Mouse (Mus musculus) lung, postnatal 14 days (tissue): ENCODE data around the gene Itga2b.

Experiments
- DNase-seq: peaks from one replicate; pipeline ENCODE4 v3.0.0; 2021

The Itga2b gene

GRCm38 (mm10) chr11:102435754-102436470 lies 34.0 kb downstream of the Itga2b start:
- no peak for DNase-seq

GRCm38 (mm10) chr11:102434816-102435705 lies 34.9 kb downstream of the Itga2b start:
- DNase-seq: no peak

DNA sequence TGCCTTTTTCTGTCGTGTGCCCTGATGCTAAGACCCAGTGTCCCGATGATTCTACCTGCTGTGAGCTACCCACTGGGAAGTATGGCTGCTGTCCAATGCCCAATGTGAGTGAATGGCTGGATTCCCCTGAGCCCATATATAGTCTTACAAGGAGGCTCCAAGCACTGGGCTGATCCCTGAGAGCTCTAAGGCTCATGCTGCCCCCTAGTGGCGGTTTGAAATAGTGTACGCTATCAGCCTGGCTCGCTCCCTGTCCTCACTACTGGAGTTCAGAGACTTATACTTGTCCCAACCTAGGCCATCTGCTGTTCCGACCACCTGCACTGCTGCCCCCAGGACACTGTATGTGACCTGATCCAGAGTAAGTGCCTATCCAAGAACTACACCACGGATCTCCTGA lies 35.5 kb downstream of the Itga2b start:
- DNase-seq: peak; percentile 92

GRCm38 (mm10) chr11:102433866-102434265 lies 36.1 kb downstream of the Itga2b start:
- no peak for DNase-seq

GRCm38 (mm10) chr11:102432896-102433295 lies 37.0 kb downstream of the Itga2b start:
- no peak for DNase-seq

DNA sequence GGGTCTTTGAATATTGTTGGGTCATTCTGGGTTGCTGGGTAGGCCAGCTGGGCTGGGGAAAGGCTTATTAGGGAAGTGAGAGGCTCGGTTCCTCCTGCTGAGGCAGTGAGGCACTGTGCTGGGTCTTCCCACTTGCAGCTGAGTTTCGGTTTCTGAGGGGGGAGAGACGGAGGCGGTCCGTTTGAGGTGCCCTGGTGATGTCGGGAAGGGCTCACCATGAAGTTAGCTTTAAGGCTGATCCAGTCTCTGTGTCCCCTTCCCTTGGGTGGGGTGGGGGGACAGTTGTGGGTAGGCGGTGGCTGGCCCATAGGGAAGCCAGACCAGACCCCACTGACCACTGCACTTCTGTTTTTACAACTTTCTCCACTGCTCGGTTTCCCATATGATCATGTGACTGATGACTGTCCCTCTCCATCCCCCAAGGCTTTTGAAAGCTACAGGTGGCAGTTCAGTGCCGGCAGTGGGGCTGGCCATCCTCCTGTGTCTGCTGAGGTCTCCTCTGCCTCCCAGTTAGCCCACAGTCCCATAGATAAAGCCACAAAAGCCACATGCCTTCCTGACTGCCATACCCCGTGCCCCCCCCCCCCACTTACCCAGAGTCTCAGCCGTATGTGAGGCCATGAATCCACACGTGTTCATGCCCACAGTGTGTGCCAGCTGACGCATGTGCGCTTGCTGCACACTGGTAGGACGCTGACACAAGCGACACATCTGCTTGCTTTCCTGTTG lies 37.6 kb downstream of the Itga2b start:
- no peak for DNase-seq

GRCm38 (mm10) chr11:102431728-102432114 lies 38.2 kb downstream of the Itga2b start:
- DNase-seq: no peak

GRCm38 (mm10) chr11:102431018-102431645 lies 38.8 kb downstream of the Itga2b start:
- DNase-seq: peak; percentile 86

GRCm38 (mm10) chr11:102430121-102431017 lies 39.6 kb downstream of the Itga2b start, which contains the start of gene Grn:
Grn (plus strand) TSS chr11:102430315.
- DNase-seq: peak; percentile 87

DNA sequence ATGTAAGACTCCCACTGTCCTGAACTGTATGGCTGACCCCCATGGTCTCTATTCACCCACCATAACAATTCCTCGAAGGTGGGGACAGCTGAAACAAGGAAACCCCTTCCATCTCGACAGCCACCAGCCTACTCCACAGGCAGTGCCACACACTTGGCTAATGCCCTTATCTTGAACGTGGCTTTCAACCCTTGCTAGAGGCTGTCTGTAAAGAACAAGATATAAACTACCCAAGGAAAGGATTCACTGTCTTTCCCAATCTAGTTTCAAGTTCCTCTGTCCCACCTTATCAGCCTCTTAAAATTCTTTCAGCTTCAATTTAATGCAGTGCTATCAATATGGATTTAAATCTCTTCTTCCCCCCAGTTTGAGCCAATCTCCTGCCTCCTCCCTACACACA lies 40.4 kb downstream of the Itga2b start:
- no peak for DNase-seq

DNA sequence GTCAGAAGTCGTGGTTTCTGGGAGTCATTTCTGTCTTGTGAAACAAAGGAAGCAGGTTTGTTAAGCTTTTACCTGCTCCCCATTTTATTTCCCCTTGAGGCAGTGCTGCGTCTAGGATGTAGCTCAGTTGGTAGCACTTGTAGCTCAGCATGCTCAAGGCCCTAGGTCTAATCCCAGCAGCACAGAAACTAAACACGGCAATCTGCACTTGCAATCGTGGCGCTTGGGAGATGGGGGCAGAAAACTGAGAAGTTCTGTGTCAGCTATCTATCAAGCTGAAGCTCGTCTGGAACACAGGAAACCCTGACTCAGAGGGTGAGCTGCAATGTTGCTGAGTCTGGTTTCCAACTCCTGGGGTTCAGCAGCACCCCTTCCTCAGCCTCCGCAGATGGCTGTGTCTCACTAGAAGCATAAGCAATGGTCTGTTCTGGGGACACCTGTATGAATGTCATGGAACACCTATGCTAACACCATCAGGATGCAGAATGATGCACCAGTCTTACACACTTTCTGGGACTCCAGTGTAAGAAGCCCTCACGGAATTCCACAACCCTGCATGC lies 40.9 kb downstream of the Itga2b start:
- no peak for DNase-seq

DNA sequence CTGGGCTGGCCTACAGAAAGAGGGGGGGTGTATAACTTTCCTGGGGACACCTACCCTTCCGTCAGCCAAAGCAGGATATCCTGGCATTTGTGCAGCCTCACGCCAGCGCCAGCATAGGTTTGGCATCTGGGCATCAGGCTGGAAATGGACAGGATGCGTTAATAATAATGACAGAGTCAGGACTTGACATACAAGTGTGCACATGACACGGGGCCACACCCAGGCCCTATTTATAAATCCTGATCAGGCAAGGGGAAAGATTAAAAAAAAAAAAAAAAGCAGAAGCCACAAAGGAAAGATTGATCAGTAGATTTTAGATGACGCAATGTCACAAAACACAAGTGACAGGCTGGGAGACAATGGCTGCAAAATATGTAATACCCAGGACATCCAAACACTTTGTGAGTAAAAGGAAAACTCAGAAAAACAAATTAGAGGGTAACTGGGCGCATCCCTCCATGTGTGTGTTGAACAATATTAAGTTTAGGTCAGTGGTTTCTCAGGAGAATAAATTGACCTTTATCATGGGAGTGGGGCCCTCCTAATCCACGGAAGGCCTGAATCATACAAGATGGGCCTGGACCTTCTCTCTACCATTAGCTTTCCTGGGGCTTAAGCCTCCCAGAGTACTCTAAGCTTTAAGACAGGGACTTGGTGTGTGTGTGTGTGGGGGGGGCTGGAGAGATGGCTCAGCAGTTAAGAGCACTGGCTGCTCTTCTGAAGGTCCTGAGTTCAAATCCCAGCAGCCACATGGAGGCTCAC lies 44.2 kb downstream of the Itga2b start:
- peak; percentile 44 for DNase-seq

- no peak for DNase-seq
Measured at GRCm38 (mm10) chr11:102424666-102425065, 45.3 kb downstream of the Itga2b start.

GRCm38 (mm10) chr11:102421559-102421958 lies 48.4 kb downstream of the Itga2b start:
- DNase-seq: no peak

DNA sequence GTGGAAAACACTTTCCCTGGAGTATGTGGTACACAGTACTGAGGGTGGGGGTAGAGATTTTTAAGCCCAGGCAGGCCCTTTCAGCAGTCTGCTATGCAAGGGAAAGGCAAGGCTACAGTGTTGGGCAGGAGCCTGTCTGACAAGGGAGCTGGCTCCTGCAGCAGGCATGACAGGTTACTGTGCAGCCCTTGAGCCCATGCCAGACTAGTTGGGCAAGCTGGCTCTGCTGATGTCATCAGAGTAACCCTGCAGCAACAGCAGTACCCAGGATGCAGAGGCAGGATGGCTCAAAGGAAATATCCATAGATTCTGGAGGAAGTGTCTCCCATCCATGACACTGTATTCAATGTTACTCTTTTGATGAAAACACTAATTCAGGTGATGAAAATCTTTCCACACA lies 51.0 kb downstream of the Itga2b start:
- no peak for DNase-seq

DNA sequence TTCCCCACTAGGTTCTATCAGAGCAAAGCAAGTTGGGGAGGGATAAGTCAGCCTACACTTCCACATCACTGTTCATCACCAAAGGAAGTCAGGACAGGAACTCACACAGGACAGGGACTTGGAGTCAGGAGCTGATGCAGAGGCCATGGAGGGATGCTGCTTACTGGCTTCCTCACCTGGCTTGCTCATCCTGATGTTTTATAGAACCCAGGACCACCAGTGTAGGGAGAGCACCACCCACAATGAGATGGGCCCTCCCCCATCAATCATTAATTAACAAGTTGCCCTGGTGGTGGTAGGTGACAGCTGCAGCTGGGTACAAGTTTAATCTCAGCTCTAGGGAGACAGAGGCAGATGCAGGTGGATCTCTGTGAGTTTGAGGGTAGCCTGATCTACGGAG lies 52.8 kb downstream of the Itga2b start:
- DNase-seq: no peak

DNA sequence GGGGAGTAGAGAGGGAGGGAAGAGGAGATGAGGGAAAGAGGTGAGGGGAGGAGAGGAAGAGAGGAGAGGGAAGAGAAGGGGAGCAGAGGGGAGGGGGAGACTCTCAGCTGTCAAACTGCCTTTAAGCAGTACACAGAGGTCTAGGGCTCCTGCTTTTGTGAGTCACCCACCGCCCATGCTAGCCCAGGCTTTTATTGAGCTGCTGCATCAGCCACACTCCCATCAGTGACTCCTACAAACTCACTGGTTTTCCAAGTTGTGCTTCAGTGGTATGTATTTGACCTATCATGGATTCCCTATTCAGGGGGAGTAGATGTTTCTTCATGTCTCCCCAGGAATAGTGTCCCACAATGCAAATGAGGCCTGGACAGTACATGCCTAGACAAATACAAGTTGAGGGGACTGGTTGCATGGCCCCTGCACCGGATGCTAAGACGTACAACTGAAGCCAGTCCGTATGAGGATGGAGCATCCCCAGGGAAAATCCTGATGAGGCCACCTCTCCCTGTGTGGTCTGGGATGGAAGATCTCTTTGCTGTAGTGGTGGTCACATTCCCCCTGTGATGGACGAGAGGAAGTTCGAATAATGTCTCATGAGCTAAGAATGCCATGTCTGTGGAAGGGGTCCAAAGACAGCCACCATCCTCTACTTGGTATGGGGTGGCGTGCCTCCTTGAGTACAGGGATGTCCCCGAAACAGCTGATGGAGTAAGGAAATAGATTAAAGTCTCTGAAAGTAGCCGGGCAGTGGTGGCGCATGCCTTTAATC lies 54.7 kb downstream of the Itga2b start:
- DNase-seq: no peak

GRCm38 (mm10) chr11:102413059-102413458 lies 56.9 kb downstream of the Itga2b start:
- no peak for DNase-seq

DNA sequence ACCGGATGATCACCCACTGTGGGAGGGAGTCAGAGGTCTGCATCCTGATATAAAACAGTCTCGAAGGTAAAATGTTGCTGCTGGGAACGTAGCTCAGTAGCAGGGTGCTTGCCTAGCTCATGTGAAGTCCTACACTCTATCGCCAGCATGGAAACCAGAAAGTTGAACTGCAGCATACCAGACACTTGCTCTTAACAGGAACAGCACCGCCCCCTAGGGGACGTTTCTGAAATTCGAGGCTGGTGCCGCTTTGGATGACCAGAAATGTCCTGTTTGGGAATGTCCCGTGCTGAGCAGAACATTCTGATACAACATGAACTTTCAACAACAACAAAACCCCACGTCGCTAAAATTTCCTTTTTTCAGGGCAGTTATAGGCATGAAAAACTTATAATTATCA lies 58.2 kb downstream of the Itga2b start:
- peak; percentile 96 for DNase-seq

GRCm38 (mm10) chr11:102411061-102411460 lies 58.9 kb downstream of the Itga2b start:
- DNase-seq: no peak
